Mouse (Mus musculus): ENCODE data around the gene Mllt10. TPM values are rescaled to one million over a fixed set of nuclear protein-coding genes. Genes with fewer than 3 reads are reported as not detected.

Mllt10 gene
- polyA plus RNA-seq (2012; rRNA removed; ENCODE audit: low replicate concordance): 14.9 and 19.0 TPM in 2 replicates

DNA sequence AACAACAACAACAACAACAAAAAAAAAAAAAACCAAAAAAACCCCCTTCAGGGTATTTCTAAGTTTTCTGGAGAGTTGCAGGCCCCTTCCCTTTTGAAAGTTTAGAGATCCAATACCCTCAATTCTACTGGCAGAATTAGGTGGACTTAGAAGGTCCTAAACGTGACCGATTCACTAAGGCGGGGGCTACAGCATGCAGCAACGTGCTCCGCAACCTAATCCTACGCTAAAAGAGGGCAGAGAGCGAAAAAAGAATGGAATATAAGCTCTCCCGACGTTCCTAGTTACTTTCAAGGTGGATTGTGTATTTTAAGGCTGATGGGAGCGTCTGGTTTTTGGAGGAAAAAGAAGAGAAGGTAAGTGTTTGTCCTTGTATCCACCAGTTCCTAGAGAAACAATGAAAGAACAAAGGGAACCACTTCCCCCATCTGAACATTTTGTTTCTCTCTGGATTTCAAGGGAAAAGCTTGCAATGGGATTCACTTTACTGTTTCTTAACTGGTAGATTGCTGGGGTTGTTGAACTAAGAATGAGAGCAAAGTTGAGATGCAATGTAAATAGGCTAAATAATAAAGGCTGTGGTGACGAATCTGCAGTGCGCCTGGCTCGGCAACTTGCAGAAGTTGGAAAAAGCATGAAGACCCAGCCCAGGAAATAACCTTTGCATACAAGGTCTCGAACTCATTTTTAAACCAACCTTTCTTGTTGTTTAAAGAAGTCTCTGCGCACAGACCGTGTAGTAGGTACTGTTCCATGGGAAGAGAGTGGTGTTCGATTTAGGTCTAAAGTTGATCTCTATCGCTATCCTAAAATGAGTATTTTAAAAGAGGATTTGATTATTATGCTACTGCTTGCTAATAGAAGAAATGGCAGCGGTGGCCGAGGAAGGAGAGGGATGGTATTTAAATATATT, at the start of gene Mllt10:
TSS of gene Mllt10 (plus strand) at position 222 of the 913 bp plus-strand sequence.

DNA sequence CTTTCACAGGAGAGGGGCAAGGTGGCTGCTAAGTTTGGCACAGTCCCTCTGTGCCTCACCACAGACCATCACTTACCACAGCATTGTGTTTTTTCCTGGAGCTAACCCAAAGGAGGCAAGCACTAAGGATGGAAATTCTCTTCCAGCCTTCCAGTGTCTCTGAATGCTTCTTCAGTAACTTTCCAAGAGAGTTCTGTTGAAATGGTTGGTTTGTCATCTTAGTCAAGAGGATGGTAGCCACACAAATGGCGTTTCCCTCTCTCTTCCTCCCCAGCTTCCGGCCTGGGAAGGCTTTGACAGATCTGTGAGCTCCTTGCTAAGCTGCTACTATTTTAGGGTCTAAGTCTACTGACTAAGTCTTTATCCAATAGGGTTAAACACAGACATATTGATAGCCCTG, 17.5 kb upstream of the Mllt10 start, which contains the start of gene A930004D18Rik:
TSS of gene A930004D18Rik (minus strand) at position 247 of the 400 bp plus-strand sequence.

DNA sequence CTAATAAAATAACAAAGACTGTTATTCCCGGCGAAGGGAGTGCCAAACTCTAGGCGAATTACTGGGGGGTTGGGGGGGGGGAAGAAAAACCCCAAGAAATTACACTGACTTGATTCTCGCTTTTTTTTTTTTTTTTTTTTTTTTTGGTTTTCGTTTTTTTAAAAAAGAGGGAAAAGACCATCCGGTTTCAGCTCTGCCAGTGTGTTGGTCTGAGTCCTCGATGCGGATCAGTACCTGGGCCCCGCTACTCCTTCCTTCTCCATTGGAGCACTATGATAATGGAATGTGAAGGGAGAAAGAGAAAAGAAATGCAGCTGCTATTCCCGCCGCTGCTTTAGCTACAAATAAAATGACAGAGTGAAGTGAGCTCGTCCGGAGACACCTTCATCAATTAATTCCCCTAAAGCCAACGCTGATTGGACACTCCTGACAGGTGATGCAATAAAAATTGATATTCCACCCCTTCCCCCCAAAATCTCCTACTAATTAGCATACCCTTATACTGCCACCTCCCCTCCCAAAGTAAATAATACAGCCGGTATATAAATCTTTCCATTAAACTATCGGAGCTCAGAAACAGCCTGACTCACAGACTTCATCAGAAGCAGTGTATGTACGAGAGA, 6.5 kb upstream of the Mllt10 start, which contains the start of gene Skida1:
TSS of gene Skida1 (minus strand) at position 599 of the 623 bp plus-strand sequence.

Other genes with a start within 250 kb of the Mllt10 start
- not detected in 2 replicates for gene H2al2a, start 58.3 kb upstream of the Mllt10 start, polyA plus RNA-seq (2012; rRNA removed; ENCODE audit: low replicate concordance)
- 0.04 and 0.86 TPM in 2 replicates for gene A930004D18Rik, start 17.5 kb upstream of the Mllt10 start, polyA plus RNA-seq (2012; rRNA removed; ENCODE audit: low replicate concordance)
- gene Skida1, start 6.2 kb upstream of the Mllt10 start, polyA plus RNA-seq (2012; rRNA removed; ENCODE audit: low replicate concordance): 0.45 and 0.65 TPM in 2 replicates